Mouse (Mus musculus) erythroblast, embryonic 14.5 days (primary cell): ENCODE data around the gene Epb41l1. TPM values are rescaled to one million over a fixed set of nuclear protein-coding genes. Genes with fewer than 3 reads are reported as not detected.

Source experiments
- H3K27me3 ChIP-seq: 2 replicates; pipeline ENCODE4 v1.6.1; 2012; ENCODE audit warnings: inconsistent platforms; ENCODE audit not compliant: control insufficient read depth
- H3K36me3 ChIP-seq: 2 replicates; pipeline ENCODE4 v1.6.1; 2012; ENCODE audit warnings: mild to moderate bottlenecking, inconsistent platforms; ENCODE audit not compliant: control insufficient read depth
- H3K4me1 ChIP-seq: 2 replicates; pipeline ENCODE4 v1.6.1; 2012; ENCODE audit warnings: inconsistent platforms; ENCODE audit not compliant: control insufficient read depth
- H3K4me3 ChIP-seq: replicated peaks from 2 replicates; pipeline ENCODE3; 2012; ENCODE audit warnings: moderate library complexity, mild to moderate bottlenecking, inconsistent platforms
- H3K9me3 ChIP-seq: 2 replicates; pipeline ENCODE4 v1.6.1; 2012; ENCODE audit warnings: low read length, inconsistent platforms, mixed read lengths; ENCODE audit not compliant: control insufficient read depth
- GATA1 ChIP-seq: IDR thresholded peaks from 2 replicates; pipeline ENCODE4 v1.6.1; 2012; ENCODE audit warnings: low read length, inconsistent platforms, mixed read lengths
- TAL1 ChIP-seq: IDR thresholded peaks from 3 replicates; pipeline ENCODE4 v1.6.1; 2012; ENCODE audit warnings: low read length, inconsistent platforms, mixed read lengths
- polyA plus RNA-seq: library from polyadenylated mRNA; stranded (reverse); fragments of >175 nt; gene quantifications from 2 replicates; pipeline ENCODE4 v1.2.3, GENCODE M21; 2012

Epb41l1 gene
- polyA plus RNA-seq, 1 experiment: 0.39 TPM

DNA sequence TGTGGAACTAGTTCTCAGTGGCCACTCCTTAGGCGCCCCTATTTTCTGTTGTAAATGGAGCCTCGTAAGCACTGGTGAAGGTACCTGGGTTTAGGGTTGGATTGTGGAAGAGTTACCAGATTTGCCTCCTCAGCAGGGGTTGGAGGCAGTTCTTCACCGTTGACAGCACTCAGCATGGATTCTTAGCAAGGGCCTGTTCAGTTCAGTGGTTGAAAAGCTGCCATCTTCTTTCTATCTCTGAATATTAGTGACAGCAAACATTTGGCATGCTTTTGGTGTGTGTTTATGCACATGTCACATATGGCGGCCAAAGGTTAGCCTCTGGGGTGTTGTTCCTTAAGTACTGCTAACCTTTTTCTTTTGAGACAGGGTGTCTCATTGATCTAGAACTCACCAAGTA lies 131.7 kb downstream of the Epb41l1 start:
- no peak for TF ChIP-seq GATA1
- no peak for TF ChIP-seq TAL1
- Histone ChIP-seq H3K27me3 (no peaks in the 10 kb centered on the region), H3K36me3 (peaks cover 64% of the 10 kb centered on the region), H3K4me1 (peaks cover 11% of the 10 kb centered on the region), H3K4me3 (no peak overlapping the region), H3K9me3 (no peaks in the 10 kb centered on the region)

DNA sequence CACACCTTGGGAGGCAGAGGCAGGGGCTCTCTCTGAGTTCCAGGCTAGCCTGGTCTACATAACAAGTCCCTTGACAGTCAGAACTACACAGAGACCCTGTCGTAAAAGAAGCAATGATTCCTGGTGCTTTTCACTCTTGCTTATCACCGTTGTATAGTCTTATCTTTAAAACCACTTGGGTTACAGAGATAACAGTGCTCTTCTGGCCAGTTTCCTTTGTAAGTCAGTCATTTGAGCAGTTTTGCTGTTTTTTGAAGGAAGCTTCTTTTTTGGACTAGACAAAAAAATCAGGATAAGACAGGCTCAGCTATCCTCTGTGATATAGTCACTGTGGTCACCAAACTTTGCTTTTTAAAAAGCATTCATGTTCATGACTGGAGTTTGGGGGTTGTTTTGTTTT lies 141.1 kb downstream of the Epb41l1 start:
- H3K36me3 ChIP-seq: peaks cover 63% of the 10 kb centered on the region
- no peak for TF ChIP-seq TAL1
- TF ChIP-seq GATA1: no peak
- H3K27me3 ChIP-seq: no peaks in the 10 kb centered on the region
- H3K4me1 ChIP-seq: peaks cover 3% of the 10 kb centered on the region
- H3K4me3 ChIP-seq: no peak overlapping the region
- H3K9me3 ChIP-seq: no peaks in the 10 kb centered on the region

DNA sequence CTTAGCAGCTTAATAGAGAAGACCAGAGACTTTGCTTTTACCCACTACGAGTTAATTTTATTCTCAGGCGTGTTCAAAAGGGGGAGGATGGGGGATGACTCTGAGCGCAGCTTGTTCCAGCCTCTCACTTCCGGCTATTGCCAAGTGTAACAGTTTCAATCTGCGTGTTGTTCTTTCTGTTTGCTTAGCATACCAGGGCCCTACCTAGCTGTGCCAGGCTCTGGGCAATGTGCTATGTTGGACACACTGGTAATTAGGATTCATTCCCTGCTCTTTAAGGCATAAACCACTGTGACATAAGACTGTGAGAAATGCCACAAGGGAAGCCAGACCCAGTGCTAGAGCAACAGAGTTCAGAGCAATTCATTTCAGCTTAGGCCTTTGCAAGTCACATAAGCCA lies 142.8 kb downstream of the Epb41l1 start:
- H3K27me3 ChIP-seq: no peaks in the 10 kb centered on the region
- no peak for TF ChIP-seq TAL1
- TF ChIP-seq GATA1: no peak
- peaks cover 67% of the 10 kb centered on the region for H3K36me3 ChIP-seq
- no peak overlapping the region for H3K4me3 ChIP-seq
- H3K9me3 ChIP-seq: no peaks in the 10 kb centered on the region
- peaks cover 3% of the 10 kb centered on the region for H3K4me1 ChIP-seq

DNA sequence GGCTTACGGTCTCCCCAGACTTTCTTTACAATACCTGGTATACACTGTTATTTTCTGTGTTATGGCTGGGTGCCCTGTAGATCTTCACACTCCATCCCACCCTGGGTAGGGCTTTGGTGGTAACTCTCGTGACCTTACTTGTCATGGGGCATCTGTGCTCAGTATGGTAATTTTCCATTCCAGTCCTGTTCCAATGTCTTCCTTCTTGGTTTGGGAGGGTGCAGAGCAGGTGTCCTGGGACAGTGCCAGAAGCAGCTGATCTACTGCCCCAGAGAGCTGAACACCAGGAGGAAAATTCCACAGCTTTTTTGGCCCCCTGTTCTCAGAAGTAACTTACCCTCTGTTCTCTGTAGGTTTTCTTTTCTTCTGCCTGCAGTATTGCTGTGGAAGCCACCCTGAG lies 145.8 kb downstream of the Epb41l1 start:
- H3K4me3 ChIP-seq: no peak overlapping the region
- H3K27me3 ChIP-seq: no peaks in the 10 kb centered on the region
- no peaks in the 10 kb centered on the region for H3K9me3 ChIP-seq
- peaks cover 62% of the 10 kb centered on the region for H3K36me3 ChIP-seq
- no peak for TF ChIP-seq GATA1
- no peak for TF ChIP-seq TAL1
- H3K4me1 ChIP-seq: peaks cover 3% of the 10 kb centered on the region

DNA sequence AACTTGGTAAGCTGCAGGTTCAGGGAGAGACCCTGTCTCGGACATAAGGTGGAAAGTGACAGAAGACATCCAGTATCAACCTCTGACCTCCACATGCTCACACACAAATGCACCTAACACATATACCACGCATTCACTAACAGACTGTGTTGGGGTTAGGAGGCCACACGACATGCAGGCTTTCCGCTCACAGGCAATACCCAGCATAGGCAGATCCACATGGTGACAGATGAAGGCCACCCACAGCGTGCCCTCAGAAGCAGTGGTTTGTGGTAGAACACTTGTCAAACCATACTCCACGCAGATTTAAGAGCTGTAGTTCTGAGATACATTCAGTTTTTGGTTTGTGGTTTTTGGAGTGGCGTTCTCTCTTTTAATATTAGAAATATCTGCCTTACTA lies 147.9 kb downstream of the Epb41l1 start:
- Histone ChIP-seq H3K36me3 (peaks cover 51% of the 10 kb centered on the region), H3K9me3 (no peaks in the 10 kb centered on the region), H3K4me3 (no peak overlapping the region), H3K4me1 (no peaks in the 10 kb centered on the region), H3K27me3 (no peaks in the 10 kb centered on the region)
- no peak for TF ChIP-seq GATA1
- TF ChIP-seq TAL1: no peak

DNA sequence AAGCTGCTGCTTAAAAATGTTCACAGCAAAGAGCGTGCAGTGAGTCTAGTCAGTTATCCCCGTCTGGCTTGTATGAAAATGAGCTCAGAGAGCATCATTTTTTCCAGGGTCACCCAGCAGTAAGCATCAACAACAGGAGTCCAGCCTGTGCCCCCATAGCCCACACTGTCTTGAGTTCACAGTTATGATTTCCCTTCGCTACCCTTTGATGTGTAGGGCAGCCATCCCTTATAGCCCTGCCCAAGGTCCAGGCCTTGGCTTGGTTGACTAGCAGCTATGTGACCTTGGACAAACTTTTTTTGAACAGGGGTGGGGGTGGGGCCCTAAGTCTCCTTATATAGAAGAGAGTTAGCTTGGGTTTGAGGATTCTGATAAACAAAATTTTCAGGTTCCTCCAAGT lies 148.6 kb downstream of the Epb41l1 start:
- no peaks in the 10 kb centered on the region for H3K9me3 ChIP-seq
- no peaks in the 10 kb centered on the region for H3K27me3 ChIP-seq
- peaks cover 45% of the 10 kb centered on the region for H3K36me3 ChIP-seq
- no peaks in the 10 kb centered on the region for H3K4me1 ChIP-seq
- H3K4me3 ChIP-seq: no peak overlapping the region
- TF ChIP-seq GATA1: no peak
- no peak for TF ChIP-seq TAL1

DNA sequence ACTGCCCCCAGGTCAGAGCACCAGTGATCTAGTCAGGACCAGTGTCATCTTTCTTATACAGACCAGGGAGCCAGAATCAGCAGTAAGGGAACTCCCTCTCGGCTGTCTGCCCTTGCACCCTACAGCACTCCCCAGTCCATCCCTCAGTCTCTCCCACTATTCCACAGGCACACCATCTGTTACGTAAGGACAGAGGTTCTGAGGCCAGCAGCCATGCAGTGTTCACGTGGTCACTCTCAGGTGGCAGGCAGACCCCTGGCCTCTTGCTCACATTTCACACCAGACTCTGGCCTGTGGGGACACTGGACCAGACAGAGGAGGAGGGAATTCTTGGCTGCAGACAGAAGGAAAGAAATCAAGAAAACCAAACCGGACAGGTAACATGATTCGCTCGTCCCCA lies 150.8 kb downstream of the Epb41l1 start:
- Histone ChIP-seq H3K4me3 (no peak overlapping the region), H3K4me1 (no peaks in the 10 kb centered on the region), H3K27me3 (no peaks in the 10 kb centered on the region), H3K9me3 (no peaks in the 10 kb centered on the region), H3K36me3 (peaks cover 28% of the 10 kb centered on the region)
- TF ChIP-seq TAL1 (no peak), GATA1 (no peak)

DNA sequence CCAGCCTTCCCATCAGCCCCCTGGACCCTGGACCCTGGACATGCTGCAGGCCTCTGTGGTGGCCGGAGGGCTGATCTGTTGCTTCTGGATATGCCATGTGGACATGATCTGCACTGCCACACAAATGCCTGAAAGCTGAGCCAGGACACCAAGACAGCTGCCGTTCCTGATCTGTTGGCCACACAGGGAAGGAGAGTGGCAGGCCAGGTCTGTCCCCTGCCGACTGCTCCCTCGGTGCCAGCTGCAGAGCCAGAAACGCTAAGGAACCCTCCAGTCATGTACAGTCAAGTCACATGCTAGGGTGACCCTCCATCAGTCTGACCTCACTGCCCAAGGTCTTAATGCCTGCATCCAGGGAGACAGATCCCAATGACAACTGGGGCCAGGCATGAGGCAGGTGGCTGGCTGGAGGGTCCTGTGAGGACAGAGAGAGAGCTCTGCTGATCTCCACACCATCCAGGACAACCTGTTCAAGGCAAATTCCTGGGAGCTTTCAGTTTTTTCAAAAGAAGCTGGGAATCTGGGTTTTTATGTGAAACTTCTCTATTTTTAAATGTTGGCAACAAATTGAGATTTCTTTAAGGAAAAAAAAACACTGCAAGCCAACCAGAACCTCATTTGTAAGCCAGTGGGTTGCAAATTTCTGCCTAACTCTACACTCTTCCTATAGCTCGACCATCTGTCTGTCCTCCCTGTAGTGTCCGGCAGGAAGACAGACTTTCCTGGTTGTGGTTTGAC lies 156.3 kb downstream of the Epb41l1 start:
- H3K9me3 ChIP-seq: no peaks in the 10 kb centered on the region
- H3K27me3 ChIP-seq: no peaks in the 10 kb centered on the region
- no peak for TF ChIP-seq GATA1
- no peak for TF ChIP-seq TAL1
- no peaks in the 10 kb centered on the region for H3K4me1 ChIP-seq
- H3K36me3 ChIP-seq: no peaks in the 10 kb centered on the region
- H3K4me3 ChIP-seq: no peak overlapping the region

DNA sequence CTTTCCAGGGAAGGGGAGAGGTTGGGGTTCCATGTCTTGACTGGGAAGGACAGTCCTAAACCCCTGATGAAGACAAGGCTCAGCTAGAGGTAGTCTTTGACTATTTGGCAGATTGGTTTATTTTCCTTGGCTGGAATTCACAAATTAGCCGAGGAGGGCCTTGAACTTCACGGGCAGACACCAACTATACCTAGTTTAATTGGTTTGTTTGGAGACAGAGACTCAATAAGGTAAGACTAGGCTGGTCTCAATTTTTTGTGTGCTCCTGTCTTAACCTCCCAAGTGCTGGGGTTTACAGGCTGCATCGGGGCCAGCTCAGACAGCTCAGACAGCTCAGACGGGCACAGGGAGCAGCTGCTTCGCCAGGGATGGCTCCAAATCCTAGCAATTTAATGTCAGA lies 159.8 kb downstream of the Epb41l1 start:
- TF ChIP-seq TAL1 (no peak), GATA1 (no peak)
- H3K27me3 ChIP-seq: no peaks in the 10 kb centered on the region
- no peaks in the 10 kb centered on the region for H3K9me3 ChIP-seq
- no peaks in the 10 kb centered on the region for H3K36me3 ChIP-seq
- H3K4me1 ChIP-seq: no peaks in the 10 kb centered on the region
- H3K4me3 ChIP-seq: no peak overlapping the region

DNA sequence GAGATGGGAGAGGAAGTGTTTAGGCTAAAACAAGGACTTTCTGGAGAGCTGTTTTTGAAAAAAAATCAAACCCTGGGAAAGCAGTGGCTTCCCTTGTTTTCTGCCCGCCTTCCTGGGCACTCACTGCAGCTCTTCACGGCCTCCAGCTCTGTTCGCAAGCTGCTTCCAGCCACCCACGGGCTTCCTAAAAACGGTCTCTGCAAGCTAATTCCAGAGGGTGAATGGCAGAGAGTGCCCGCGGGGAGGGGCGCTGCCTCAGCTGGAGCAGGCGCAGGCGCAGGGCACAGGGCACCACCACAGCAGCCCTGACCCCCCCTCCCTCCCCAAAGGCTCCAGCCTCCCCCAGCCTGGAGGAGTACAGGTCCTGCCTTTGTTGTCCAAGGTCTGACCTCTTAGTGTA lies 160.5 kb downstream of the Epb41l1 start:
- Histone ChIP-seq H3K27me3 (no peaks in the 10 kb centered on the region), H3K9me3 (no peaks in the 10 kb centered on the region), H3K36me3 (no peaks in the 10 kb centered on the region), H3K4me1 (no peaks in the 10 kb centered on the region), H3K4me3 (no peak overlapping the region)
- TF ChIP-seq GATA1: no peak
- TF ChIP-seq TAL1: no peak
